Comparison of ENCODE assay signal across 9 mouse cellular contexts in genomic region chr15:84445812-84446716, GRCm38 (mm10). TPM values are rescaled to one million over a fixed set of nuclear protein-coding genes. Genes with fewer than 3 reads are reported as not detected.
DNase-seq lines count a peak whose midpoint lies in the region; ATAC-seq and TF ChIP-seq lines count a peak whose summit lies in the region.
"Had no signal": no experiment of that assay in that cellular context is flagged by ENCODE, and none has a peak within 500 bp of the region (broad histone marks: within the 10 kb centered on the region; RNA-seq: fewer than 3 reads in every experiment).

No protein-coding gene starts in this region.

- intact Hi-C loops in heart, postnatal 25 days (cut with DNase I), result loop anchor here (5.0 kb wide), 1 partner anchor 144 kb away; no protein-coding TSS in a partner anchor

- peak overlapping the region; percentile 43 for H3K9ac ChIP-seq in heart, embryonic 11.5 days (ENCODE audit: low read depth, low read length)
- H3K9ac ChIP-seq in embryonic facial prominence, embryonic 15.5 days, result peak overlapping the region; percentile 33

- H3K27me3 ChIP-seq in heart, embryonic 11.5 days (ENCODE audit: control insufficient read depth, insufficient read depth, low read length), result peaks cover 69% of the 10 kb centered on the region
- peaks cover 91% of the 10 kb centered on the region for H3K27me3 ChIP-seq in E14TG2a.4 (ENCODE audit: insufficient read depth, low read length)
- peaks cover 69% of the 10 kb centered on the region for H3K27me3 ChIP-seq in embryonic facial prominence, embryonic 15.5 days
- H3K27me3 ChIP-seq in limb, embryonic 10.5 days (ENCODE audit: low read depth, poor library complexity, severe bottlenecking), result peaks cover 100% of the 10 kb centered on the region

- TF ChIP-seq CTCF in E14TG2a.4 (conservative IDR thresholded peaks at IDR 0.05; ENCODE audit: low read length), result no peak
- no peak for TF ChIP-seq CTCF in olfactory bulb, adult 2 months (IDR thresholded peaks at IDR 0.05; ENCODE audit: insufficient read depth, low read depth, low read length)

- peaks cover 12% of the 10 kb centered on the region for H3K4me1 ChIP-seq in heart, embryonic 11.5 days (ENCODE audit: control insufficient read depth, insufficient read depth, low read length)
- H3K4me1 ChIP-seq in E14TG2a.4 (replicated peaks; ENCODE audit: low read depth, low read length), result peaks cover 37% of the 10 kb centered on the region
- H3K4me1 ChIP-seq in embryonic facial prominence, embryonic 15.5 days, result peaks cover 35% of the 10 kb centered on the region
- peaks cover 48% of the 10 kb centered on the region for H3K4me1 ChIP-seq in limb, embryonic 10.5 days
- peaks cover 67% of the 10 kb centered on the region for H3K4me1 ChIP-seq in olfactory bulb, adult 2 months (ENCODE audit: control insufficient read depth, insufficient read depth, low read length)

- H3K4me2 ChIP-seq in heart, embryonic 11.5 days, result peak overlapping the region; percentile 92
- H3K4me2 ChIP-seq in embryonic facial prominence, embryonic 15.5 days (replicated peaks), result peak overlapping the region; percentile 96

- WGBS in heart, embryonic 11.5 days (ENCODE audit: insufficient replicate concordance), result 1% methylated on average over 67 of the region's 99 CpGs
- WGBS in embryonic facial prominence, embryonic 15.5 days, result 1% methylated on average over 92 of the region's 99 CpGs
- WGBS in limb, embryonic 10.5 days, result 3% methylated on average over 94 of the region's 99 CpGs
- WGBS in olfactory bulb, adult 2 months, result 2% methylated on average over 96 of the region's 99 CpGs

- H3K9me3 ChIP-seq in heart, embryonic 11.5 days (replicated peaks; ENCODE audit: control insufficient read depth, low read length), result no peaks in the 10 kb centered on the region
- H3K9me3 ChIP-seq in E14TG2a.4 (ENCODE audit: low read length), result peaks cover 3% of the 10 kb centered on the region; the same call in 1 of the 2 replicates
- H3K9me3 ChIP-seq in embryonic facial prominence, embryonic 15.5 days (replicated peaks), result no peaks in the 10 kb centered on the region
- H3K9me3 ChIP-seq in limb, embryonic 10.5 days (replicated peaks), result no peaks in the 10 kb centered on the region

- TF ChIP-seq POLR2A in olfactory bulb, adult 2 months (IDR thresholded peaks at IDR 0.05; ENCODE audit: insufficient read depth, low read depth, low read length), result 0 out of 2 replicates have a peak, but pooled peaks have one; percentile 23

- ATAC-seq in heart, embryonic 11.5 days (replicated peaks; ENCODE audit: insufficient number of reproducible peaks, low FRiP score, low TSS enrichment), result no peak
- 0 out of 2 replicates have a peak, but pooled peaks have one; percentile 8 for ATAC-seq in embryonic facial prominence, embryonic 15.5 days (ENCODE audit: insufficient number of reproducible peaks, low FRiP score, low TSS enrichment, low read depth)
- ATAC-seq in megakaryocyte-erythroid progenitor cell, adult 5-6 weeks (replicated peaks; ENCODE audit: low FRiP score, low TSS enrichment, poor library complexity, severe bottlenecking), result no peak

- peak overlapping the region; percentile 59 for H3K4me3 ChIP-seq in heart, embryonic 11.5 days (ENCODE audit: low read depth, low read length)
- peak overlapping the region; percentile 67 for H3K4me3 ChIP-seq in E14TG2a.4 (replicated peaks; ENCODE audit: low read length)
- H3K4me3 ChIP-seq in embryonic facial prominence, embryonic 15.5 days (replicated peaks), result peak overlapping the region; percentile 52
- peak overlapping the region; percentile 65 for H3K4me3 ChIP-seq in limb, embryonic 10.5 days
- peak overlapping the region; percentile 70 for H3K4me3 ChIP-seq in olfactory bulb, adult 2 months (ENCODE audit: insufficient read depth, low read depth, low read length)
- H3K4me3 ChIP-seq: erythroblast, embryonic 14.5 days had no signal

- no peak overlapping the region for H3K27ac ChIP-seq in heart, embryonic 11.5 days (ENCODE audit: low read depth, low read length)
- no peak overlapping the region for H3K27ac ChIP-seq in embryonic facial prominence, embryonic 15.5 days (replicated peaks)
- peak overlapping the region; percentile 80 for H3K27ac ChIP-seq in limb, embryonic 10.5 days
- H3K27ac ChIP-seq in olfactory bulb, adult 2 months (ENCODE audit: insufficient read depth, low read depth, low read length), result peak overlapping the region; percentile 88

- DNase-seq in heart, postnatal 25 days (ENCODE audit: low spot score), result no peak
- DNase-seq in limb, embryonic 10.5 days (ENCODE audit: low spot score), result peak; percentile 66
- no peak for DNase-seq in adrenal gland, postnatal 10 days

- no peaks in the 10 kb centered on the region for H3K36me3 ChIP-seq in heart, embryonic 11.5 days (ENCODE audit: control insufficient read depth, insufficient read depth, low read length)
- no peaks in the 10 kb centered on the region for H3K36me3 ChIP-seq in E14TG2a.4 (ENCODE audit: insufficient read depth, low read length)
- H3K36me3 ChIP-seq in embryonic facial prominence, embryonic 15.5 days, result no peaks in the 10 kb centered on the region
- no peaks in the 10 kb centered on the region for H3K36me3 ChIP-seq in limb, embryonic 10.5 days

RNA-seq across cellular contexts. Expression of gene Shisal1, which starts 0.8 kb away (rescaled TPM):
- 0.34 and 0.66 TPM in 2 replicates for polyA plus RNA-seq in heart, embryonic 11.5 days (2014; fragmentation: Nextera tagmentation; extraction: Ambion mirVana)
- 1 to 10 TPM in 1 of 2 experiments, under 1 TPM in 1; 0.75 to 2.4 TPM for total RNA-seq in heart, postnatal 25 days (2021)
- polyA plus RNA-seq in embryonic facial prominence, embryonic 15.5 days (2015; fragmentation: Nextera tagmentation; extraction: Ambion mirVana), result 6.0 and 6.6 TPM in 2 replicates
- polyA plus RNA-seq in limb, embryonic 10.5 days (2016; fragmentation: Nextera tagmentation; extraction: Ambion mirVana), result 0.15 and 0.73 TPM in 2 replicates
- not detected in 2 replicates for polyA plus RNA-seq in olfactory bulb, adult 2 months (2012; ENCODE audit: insufficient read depth, insufficient read length, low replicate concordance, missing spikeins)
- total RNA-seq in megakaryocyte-erythroid progenitor cell, adult 5-6 weeks (2014; fragmentation: Nextera tagmentation), result not detected in 2 replicates
- not detected in 2 replicates for total RNA-seq in megakaryocyte-erythroid progenitor cell, adult 5-6 weeks (2017)
- total RNA-seq in adrenal gland, postnatal 10 days (2021), result 1 to 10 TPM; 1.8 to 3.2 TPM
- polyA plus RNA-seq: erythroblast, embryonic 14.5 days had no signal

Comparison
In these comparisons a context has a peak if more than half of its experiments do, and no peak if none do; other contexts are left out.
1. H3K27ac ChIP-seq: peak in limb, embryonic 10.5 days (single experiment) and olfactory bulb, adult 2 months (single experiment); none in heart, embryonic 11.5 days (single experiment) and embryonic facial prominence, embryonic 15.5 days (single experiment).
2. Peak in every context shown above with its lines, with median percentiles within 50 percentile points of each other: H3K4me3 ChIP-seq.